Mouse (Mus musculus) olfactory bulb, adult 2 months (tissue): Measurements from ENCODE around the gene Prpf4.

ENCODE experiments used
- CTCF ChIP-seq: fragments of 200-500 bp; IDR thresholded peaks from 2 replicates; pipeline ENCODE4 v1.5.1; 2012; ENCODE audit warnings: low read depth, mild to moderate bottlenecking, low read length, moderate library complexity; ENCODE audit not compliant: insufficient read depth
- POLR2A ChIP-seq: fragments of 200-500 bp; IDR thresholded peaks from 2 replicates; pipeline ENCODE4 v1.6.1; 2012; ENCODE audit warnings: mild to moderate bottlenecking, low read depth, low read length, moderate library complexity; ENCODE audit not compliant: insufficient read depth

DNA sequence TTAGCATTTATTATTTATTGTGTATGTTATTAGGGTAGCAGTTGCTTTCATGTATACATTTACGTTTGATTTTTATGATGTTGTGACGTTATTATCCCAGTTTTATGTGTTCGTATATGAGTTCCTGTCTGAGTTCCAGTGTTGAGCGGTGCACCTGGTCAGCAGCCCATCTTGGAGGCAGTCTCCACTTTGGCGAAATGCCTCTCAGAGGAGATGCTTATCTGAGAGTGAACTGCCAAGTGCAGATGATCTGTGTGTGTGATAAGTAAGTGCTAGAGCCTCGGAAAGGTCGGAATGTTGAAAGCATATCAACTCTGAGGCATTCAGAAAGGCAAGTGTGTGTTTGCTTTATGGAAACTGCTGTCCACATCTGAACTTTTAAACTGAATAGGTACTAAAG, 34.9 kb upstream of the Prpf4 start:
- TF ChIP-seq CTCF (no peak), POLR2A (no peak)
